Mouse (Mus musculus): ENCODE results near the gene Ube2o.
A peak's percentile ranks its signal among the peaks of the same experiment; 100 is the strongest.

GRCm38 (mm10) chr11:116581376-116581814 is at the start of gene Ube2o:
- TF ChIP-seq EP300 (IDR thresholded peaks at IDR 0.05; ENCODE audit: low read depth) (no peak), CTCF (IDR thresholded peaks at IDR 0.05; ENCODE audit: low read depth) (peak; percentile 64)
